Mouse (Mus musculus): ENCODE measurements around the gene Gm815. TPM values are rescaled to one million over a fixed set of nuclear protein-coding genes. Genes with fewer than 3 reads are reported as not detected.

The Gm815 gene
- polyA plus RNA-seq, 1 experiment from 2014 or later, result not detected

DNA sequence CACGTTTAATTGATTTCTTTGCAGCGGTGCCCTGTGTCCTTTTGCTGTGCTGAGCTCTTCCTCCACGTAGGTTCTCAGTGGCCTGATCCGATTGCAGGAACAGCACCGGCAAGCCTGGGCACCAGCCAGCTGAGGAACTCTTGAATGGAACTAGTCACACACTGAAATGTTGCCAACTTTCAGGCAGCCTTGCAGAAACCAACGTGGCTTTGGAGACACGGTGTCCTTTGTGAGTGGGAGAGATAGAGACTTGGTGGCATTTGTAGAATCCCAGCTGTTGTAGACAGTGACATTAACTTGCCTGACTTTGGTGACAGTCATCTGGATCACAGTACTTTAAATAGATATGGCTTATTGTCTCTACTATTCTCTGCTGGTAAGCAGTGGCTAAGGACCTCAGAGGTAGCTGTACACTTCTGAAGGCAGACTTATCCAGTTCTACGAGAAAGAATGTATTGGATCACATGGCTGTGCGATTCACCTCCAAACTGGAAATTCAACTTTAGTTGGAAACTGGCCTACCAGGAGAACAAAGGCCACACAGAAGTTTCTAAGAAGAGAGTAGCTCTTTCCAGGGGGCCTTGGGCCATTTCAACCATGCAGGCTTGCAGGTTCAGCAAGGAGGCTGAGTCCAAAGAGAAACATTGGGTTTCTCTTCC is 5.8 kb downstream of the Gm815 start:
- Histone ChIP-seq H3K9me3 (no peaks in the 10 kb centered on the region), H3K4me3 (no peak overlapping the region), H3K27me3 (replicated peaks; ENCODE audit: low read depth, poor library complexity, severe bottlenecking) (no peaks in the 10 kb centered on the region), H3K36me3 (replicated peaks) (no peaks in the 10 kb centered on the region), H3K27ac (replicated peaks) (no peak overlapping the region), H3K4me1 (no peaks in the 10 kb centered on the region)
- WGBS, result 86% methylated on average over 9 of the region's 9 CpGs
- no peak for DNase-seq (ENCODE audit: low spot score)

DNA sequence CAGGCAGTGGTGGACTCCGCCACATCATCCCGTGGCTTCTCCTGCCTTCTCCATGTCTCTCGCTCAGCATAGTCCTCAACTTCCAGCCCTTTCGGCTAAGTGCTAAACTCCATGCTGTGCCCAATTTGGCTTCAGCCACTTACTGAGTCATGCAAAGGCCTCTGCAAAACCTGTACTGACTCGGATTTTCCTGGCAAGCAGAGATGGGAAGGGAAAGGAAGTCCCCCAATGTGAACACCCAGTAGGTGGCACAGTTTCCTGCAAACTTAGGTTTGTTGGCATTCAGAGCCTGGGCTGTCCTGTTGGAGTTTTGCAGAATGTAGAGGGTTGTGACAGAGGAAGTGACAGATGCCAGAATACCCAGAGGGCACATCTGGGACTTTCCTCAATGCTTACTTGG is 7.2 kb downstream of the Gm815 start:
- no peak overlapping the region for H3K27ac ChIP-seq (replicated peaks)
- DNase-seq (ENCODE audit: low spot score), result no peak
- no peaks in the 10 kb centered on the region for H3K9me3 ChIP-seq
- no peaks in the 10 kb centered on the region for H3K27me3 ChIP-seq (replicated peaks; ENCODE audit: low read depth, poor library complexity, severe bottlenecking)
- H3K36me3 ChIP-seq (replicated peaks), result no peaks in the 10 kb centered on the region
- H3K4me3 ChIP-seq, result no peak overlapping the region
- no peaks in the 10 kb centered on the region for H3K4me1 ChIP-seq
- WGBS, result 62% methylated on average over 5 of the region's 5 CpGs

DNA sequence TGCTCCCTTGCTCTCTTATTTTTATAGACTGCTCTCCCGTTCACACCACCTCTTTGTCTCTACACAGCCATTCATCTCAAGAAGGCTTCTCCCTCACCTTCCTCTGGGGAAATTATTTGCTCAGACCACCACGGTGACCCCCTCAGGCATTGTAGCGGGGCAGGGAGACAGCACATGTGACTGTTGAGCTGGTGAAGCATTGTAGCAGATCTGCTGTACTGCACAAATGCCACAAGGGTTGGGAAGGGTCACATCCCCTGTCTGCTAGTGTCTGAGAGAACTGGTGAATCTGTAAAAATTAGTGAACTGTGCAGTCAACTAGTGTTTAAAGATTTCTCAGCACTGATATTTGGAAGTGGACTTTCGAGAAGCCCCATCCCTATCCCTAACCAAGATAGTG is 16.5 kb downstream of the Gm815 start:
- WGBS, result 56% methylated on average over 4 of the region's 4 CpGs
- Histone ChIP-seq H3K36me3 (replicated peaks) (no peaks in the 10 kb centered on the region), H3K27me3 (replicated peaks; ENCODE audit: low read depth, poor library complexity, severe bottlenecking) (no peaks in the 10 kb centered on the region), H3K4me1 (no peaks in the 10 kb centered on the region), H3K9me3 (no peaks in the 10 kb centered on the region), H3K4me3 (no peak overlapping the region), H3K27ac (replicated peaks) (no peak overlapping the region)
- DNase-seq (ENCODE audit: low spot score), result no peak

DNA sequence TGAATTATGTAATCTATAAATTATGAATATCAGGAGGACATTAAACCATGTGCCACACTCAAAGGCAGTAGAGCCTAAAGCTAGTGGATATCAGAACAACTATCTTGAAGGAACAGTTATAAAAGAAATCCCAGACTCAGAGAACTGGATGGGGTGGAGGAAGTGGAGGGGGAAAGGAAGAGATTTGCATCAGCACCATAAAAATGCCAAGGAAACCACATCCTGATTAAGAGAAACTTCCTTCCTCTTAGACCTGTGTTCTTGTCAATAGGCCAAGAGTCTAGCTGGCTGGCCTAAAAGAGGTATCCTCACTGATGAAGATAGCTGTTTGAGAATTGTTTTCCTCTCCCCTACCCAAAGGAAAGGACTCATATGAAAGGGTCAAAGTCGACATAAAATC is 28.6 kb downstream of the Gm815 start:
- Histone ChIP-seq H3K27ac (replicated peaks) (no peak overlapping the region), H3K4me3 (no peak overlapping the region), H3K4me1 (peaks cover 4% of the 10 kb centered on the region; the same call in 1 of the 2 replicates), H3K36me3 (replicated peaks) (no peaks in the 10 kb centered on the region), H3K9me3 (no peaks in the 10 kb centered on the region), H3K27me3 (replicated peaks; ENCODE audit: low read depth, poor library complexity, severe bottlenecking) (no peaks in the 10 kb centered on the region)
- WGBS, result 66% methylated on average over 1 of the region's 1 CpGs
- no peak for DNase-seq (ENCODE audit: low spot score)

DNA sequence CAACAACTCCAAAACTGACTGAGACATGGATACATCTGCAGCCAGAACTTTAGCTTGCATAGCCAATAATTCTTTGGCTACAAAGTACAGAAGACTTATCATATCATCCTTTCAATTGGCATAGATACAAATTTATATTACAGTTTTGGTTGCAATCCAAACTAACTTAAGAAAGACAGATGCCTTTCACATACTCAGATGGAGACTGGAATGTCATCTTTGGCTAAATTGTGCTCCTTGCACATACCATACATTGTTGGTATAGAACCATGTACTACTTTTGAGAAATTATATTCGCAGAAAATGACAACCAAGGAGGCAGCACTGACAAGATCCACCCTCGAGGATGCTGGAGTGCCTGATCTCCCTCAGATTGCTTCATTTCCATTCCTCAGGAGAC is 35.1 kb downstream of the Gm815 start:
- WGBS, result 74% methylated on average over 2 of the region's 2 CpGs

DNA sequence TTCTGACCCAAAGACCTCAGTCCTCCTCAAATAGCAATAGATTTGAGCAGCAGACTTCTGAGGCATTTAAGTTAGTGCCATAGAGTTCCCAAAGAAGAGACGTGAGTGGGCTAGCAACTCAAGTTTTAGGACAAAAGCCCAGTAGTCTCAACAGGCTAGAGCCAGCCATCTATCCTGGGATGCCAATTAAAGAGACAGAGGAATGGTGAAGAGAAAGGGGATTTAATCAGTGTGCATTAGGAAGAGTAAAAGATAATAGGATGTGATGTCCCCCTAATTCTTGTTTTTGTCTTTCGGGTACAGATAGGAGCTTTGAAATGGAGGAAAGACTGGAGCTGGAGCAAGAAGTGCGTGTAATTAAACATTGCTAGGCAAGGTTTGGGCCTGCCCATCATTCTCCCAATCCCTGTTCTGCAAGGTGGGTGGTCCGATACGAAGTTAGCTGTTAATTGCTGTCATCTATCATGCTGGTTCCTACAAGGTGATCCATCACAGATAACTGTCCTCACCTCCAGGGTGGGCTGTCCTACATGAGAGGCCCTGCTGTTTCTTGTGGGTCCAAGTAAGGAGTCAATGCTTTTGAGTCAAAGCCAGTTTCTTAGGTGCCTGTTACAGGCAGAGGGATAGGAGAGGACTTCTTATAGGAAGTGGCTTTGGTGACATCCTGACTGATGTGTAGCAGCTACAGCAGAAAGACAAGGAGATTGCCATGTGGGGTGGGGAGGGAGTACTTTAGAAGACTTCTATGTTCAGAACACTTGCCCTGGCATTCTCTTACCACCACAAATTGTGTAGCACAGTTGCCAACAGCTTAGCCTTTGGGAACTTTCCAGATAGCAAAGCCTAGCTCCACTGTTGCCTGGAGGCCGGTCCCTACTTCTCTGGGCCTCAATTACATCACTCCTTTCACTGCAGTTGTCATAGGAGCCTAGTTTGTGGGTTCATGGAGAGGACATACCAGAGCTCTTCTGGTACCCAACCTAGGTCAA is 44.9 kb downstream of the Gm815 start:
- WGBS, result 72% methylated on average over 6 of the region's 6 CpGs
- no peaks in the 10 kb centered on the region for H3K9me3 ChIP-seq
- H3K36me3 ChIP-seq (replicated peaks), result no peaks in the 10 kb centered on the region
- no peak overlapping the region for H3K4me3 ChIP-seq
- H3K4me1 ChIP-seq, result no peaks in the 10 kb centered on the region
- no peaks in the 10 kb centered on the region for H3K27me3 ChIP-seq (replicated peaks; ENCODE audit: low read depth, poor library complexity, severe bottlenecking)
- no peak overlapping the region for H3K27ac ChIP-seq (replicated peaks)
- no peak for DNase-seq (ENCODE audit: low spot score)

More for the DNA sequence above, 35.1 kb downstream of the Gm815 start:
- Histone ChIP-seq H3K27me3 (replicated peaks; ENCODE audit: low read depth, poor library complexity, severe bottlenecking) (no peaks in the 10 kb centered on the region), H3K4me1 (no peaks in the 10 kb centered on the region), H3K36me3 (replicated peaks) (no peaks in the 10 kb centered on the region), H3K9me3 (no peaks in the 10 kb centered on the region), H3K4me3 (no peak overlapping the region), H3K27ac (replicated peaks) (no peak overlapping the region)
- no peak for DNase-seq (ENCODE audit: low spot score)

DNA sequence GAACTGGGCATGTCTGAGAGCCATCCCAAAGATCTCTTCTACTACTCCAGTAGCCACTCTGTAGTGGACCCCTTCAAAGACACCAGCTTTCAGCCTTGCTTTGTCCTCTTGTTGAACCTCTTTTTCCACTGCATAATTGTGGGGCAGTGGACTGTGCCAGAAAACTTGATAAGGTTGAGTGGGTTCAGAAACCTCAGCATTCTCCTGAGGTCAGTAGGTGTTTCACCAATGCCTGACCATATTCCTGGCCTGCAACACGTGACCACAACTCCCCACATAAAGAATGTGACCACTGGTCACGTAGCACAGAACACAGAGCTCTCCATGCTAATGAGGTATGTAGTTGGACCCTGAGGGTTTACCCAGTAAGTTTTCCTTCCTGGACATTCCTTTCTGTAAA is 48.5 kb downstream of the Gm815 start:
- Histone ChIP-seq H3K4me3 (no peak overlapping the region), H3K4me1 (no peaks in the 10 kb centered on the region), H3K27me3 (replicated peaks; ENCODE audit: low read depth, poor library complexity, severe bottlenecking) (no peaks in the 10 kb centered on the region), H3K9me3 (no peaks in the 10 kb centered on the region), H3K27ac (replicated peaks) (no peak overlapping the region), H3K36me3 (replicated peaks) (no peaks in the 10 kb centered on the region)
- no peak for DNase-seq (ENCODE audit: low spot score)
- WGBS, result 66% methylated on average over 2 of the region's 2 CpGs

Data from embryonic facial prominence, embryonic 10.5 days (tissue).